Mouse (Mus musculus) gastrocnemius, adult 2 months (tissue): ENCODE measurements around the gene Wdr25. TPM values are rescaled to one million over a fixed set of nuclear protein-coding genes. Genes with fewer than 3 reads are reported as not detected.

Experiments used
- DNase-seq: peaks from one replicate; pipeline ENCODE4 v3.0.0; 2022
- H3K27ac ChIP-seq: fragments of 200-600 bp; 2 replicates; pipeline ENCODE4 v1.8.1; 2022; ENCODE audit warnings: mild to moderate bottlenecking
- H3K4me3 ChIP-seq: fragments of 200-600 bp; 2 replicates; pipeline ENCODE4 v1.8.1; 2022; ENCODE audit warnings: mild to moderate bottlenecking, moderate library complexity
- CTCF ChIP-seq: fragments of 200-600 bp; IDR thresholded peaks from 2 replicates; pipeline ENCODE4 v1.8.1; 2022; ENCODE audit warnings: antibody characterized with exemption, mild to moderate bottlenecking, moderate library complexity
- intact Hi-C: fragments of 180-260 bp; cut with DNase I; formaldehyde crosslinking; loops from one replicate; pipeline ENCODE4 v1.15.1; 2025
- total RNA-seq, 2 experiments: library from RNA; stranded (reverse); gene quantifications; 2 replicates each; pipeline ENCODE4 v1.2.3; 2021

Gene Wdr25
- total RNA-seq, 2 experiments from 2014 or later: 2.5 to 5.3 TPM

DNA sequence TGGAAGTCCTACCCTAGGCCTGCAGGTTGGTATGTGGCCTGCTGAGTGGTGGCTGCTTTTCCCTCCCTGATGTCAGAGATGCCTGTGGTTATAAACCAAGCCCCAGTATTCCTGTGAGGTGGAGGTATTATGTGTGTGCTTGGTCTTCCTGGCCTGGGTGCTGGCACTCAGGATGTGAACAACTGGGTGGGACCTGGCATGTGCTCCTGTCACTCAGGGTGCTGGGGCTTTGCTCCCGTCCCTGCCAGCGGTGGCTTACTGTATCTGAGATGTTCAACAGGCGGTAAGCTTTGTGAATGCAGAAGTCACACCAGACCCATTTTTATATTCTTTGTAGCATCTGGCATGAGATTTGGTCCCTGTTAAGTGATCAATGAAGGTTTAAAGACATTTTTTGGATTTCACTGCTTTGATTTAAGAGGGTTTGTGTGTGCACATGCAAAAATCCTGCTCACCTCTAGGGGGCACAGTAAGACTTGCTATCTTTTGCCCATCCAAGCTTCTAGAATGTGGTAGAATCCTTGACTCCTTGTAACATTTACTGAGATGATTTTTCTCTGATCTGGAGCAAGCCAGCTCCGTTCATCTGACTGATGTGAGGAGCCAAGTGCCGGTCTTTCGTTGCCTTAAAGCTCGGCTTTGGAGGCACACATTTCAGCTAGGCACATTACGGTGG lies 10.3 kb downstream of the Wdr25 start:
- DNase-seq: peak; percentile 48
- Histone ChIP-seq H3K4me3 (no peak overlapping the region), H3K27ac (no peak overlapping the region)
- peak; percentile 83 for TF ChIP-seq CTCF
- intact Hi-C loops: loop anchor here (1.0 to 10.0 kb wide), 3 partner anchors 411 to 1495 kb away; no protein-coding TSS in a partner anchor

DNA sequence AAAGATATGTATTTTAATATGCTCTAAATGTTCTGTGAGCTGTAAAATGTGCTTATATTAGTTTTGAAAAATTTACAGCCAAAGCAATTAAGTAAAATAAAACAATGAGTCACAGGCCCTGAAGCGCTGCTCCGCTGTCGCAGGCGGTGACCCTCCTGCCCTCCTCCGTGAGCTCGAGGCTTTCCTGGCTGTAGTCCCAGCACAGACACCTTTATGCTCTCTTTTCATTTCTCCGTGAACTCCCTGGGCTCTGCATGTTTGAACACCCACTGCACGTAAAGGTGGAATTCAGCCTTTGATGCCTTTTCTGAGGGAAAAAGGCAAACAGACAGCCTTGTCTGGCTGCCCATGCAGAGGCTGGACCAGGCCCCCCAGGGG lies 10.8 kb downstream of the Wdr25 start:
- intact Hi-C loops: loop anchor here (2.0 to 10.0 kb wide), 2 partner anchors 411 to 1495 kb away; no protein-coding TSS in a partner anchor
- no peak for TF ChIP-seq CTCF
- no peak overlapping the region for H3K27ac ChIP-seq

DNA sequence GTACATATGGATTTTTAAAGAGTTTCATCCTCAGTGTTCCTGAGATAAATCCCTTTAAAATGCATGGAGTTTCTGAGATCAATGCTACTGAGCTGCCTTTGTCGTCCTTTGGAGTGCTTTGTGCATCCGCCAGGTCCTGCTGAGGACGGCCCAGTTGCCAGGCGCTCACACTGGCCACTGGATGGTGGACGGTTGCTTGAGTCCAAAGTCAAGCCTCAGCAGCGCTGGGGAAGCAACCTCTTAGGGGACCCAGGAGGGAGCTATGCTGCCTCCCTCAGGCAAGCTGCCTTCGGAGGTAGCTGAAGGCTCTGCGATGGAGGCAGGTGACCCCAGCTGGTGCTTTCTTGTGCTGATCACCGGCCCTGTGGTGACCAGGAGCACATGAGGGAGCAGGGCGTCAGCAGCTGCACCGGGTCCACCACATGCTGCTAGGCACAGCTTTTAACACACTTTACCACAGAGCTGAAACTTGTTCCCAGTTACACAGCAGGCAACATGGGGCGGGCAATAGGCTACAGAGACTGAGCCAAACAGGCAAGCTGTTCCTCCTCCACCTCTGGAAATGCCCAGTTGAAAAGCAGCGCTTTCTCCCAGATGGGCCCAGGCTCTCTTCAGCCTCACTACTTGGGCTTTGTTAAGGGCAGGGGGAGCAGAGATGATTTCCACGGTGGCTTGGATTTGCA lies 12.3 kb downstream of the Wdr25 start:
- H3K27ac ChIP-seq: no peak overlapping the region
- DNase-seq: no peak
- intact Hi-C loops: loop anchor here (2.0 to 10.0 kb wide), 2 partner anchors 409 to 1493 kb away; no protein-coding TSS in a partner anchor
- no peak for TF ChIP-seq CTCF
- H3K4me3 ChIP-seq: no peak overlapping the region

More for the DNA sequence above, 10.8 kb downstream of the Wdr25 start:
- no peak for DNase-seq
- no peak overlapping the region for H3K4me3 ChIP-seq

DNA sequence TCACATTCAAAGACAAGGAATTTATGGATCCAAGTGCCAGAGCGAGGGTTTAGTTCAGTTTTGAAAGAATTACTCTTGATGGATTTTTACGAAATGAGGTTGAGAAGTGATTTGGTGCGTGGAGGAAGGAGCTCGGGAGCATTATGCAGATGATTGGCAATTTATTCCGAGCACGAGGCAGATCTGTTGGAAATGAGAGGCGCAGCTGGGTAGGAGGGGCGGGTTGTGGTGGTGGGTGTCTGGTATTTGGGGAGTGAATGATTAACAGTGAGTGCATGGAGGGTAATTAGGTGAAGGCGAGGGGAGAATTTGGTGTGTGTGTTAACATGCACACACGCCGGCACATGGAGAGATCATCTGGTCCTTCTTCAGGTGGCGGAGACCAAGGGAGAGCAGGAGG lies 13.0 kb downstream of the Wdr25 start:
- no peak for DNase-seq
- H3K4me3 ChIP-seq: no peak overlapping the region
- intact Hi-C loops: loop anchor here (10.0 kb wide), 1 partner anchor 408 kb away; no protein-coding TSS in a partner anchor
- H3K27ac ChIP-seq: no peak overlapping the region
- no peak for TF ChIP-seq CTCF

DNA sequence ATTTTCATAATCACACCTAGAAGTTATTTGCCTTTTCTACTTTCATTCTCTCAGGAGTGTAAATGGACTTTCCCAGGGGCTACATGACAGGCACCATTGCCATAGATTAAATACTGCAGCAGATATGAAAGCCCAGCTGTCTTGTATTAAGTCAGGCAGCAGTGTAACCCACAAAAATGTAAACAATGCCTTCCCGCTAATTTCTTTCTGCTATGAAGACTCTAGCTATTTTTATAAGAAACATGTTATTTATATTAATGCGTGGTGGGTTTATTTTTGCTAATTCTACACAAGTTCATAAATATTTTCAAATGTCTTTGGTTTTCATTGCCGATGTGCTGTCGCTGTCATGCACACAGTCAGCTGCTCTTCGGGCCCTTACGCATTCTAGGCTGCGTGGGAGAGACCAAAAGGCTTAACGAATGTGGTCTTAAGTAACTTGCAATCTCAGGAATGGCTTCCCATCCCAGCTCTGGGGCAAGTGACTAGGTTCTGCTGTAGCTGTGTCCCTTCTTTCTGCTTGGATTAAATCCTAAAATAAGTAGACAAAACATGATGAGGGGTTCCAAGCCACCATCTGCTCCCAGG lies 16.5 kb downstream of the Wdr25 start:
- no peak for TF ChIP-seq CTCF
- Histone ChIP-seq H3K4me3 (no peak overlapping the region), H3K27ac (no peak overlapping the region)
- intact Hi-C loops: loop anchor here (10.0 kb wide), 1 partner anchor 405 kb away; no protein-coding TSS in a partner anchor
- no peak for DNase-seq

DNA sequence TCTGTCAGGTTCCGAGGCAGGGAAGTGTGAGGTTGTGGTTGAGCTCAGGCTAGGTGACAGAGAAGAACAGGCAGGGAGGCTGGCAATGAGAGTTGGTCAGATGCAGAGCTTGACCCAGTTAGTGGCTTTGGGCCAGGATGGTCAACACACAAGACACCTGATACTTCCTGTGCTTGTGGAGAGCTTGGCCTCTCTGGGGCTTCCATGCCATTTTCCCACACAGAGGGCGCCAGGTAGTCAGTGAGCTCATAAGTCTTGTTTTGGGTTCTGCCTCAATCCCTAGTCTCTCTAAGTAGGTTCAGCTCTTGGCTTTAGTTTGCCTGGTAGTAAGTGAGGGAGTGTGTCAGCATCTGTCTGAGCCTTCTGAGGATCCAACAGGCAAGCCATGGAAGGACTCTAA lies 19.0 kb downstream of the Wdr25 start:
- DNase-seq: no peak
- H3K4me3 ChIP-seq: no peak overlapping the region
- intact Hi-C loops: no loop called here
- no peak for TF ChIP-seq CTCF
- H3K27ac ChIP-seq: no peak overlapping the region

DNA sequence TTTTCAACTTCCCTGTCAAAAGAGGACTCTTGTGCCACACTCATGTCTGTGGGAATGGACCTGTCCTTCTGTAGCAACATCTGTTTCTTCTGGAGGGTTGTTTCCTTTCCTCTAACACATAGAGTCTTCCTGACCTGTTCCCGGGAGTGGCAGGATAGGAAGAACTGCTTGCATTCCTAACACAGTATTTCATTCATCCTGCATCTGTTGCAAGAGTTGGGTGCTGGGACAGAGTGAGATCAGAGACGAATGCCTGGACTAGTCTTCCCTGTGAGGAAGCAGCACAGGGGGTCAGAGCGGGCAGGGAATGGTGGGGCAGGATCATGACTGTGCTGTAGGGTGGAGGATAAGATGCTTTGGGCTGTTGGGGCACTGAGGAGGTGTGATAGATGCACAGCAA lies 20.8 kb downstream of the Wdr25 start:
- no peak for TF ChIP-seq CTCF
- Histone ChIP-seq H3K4me3 (no peak overlapping the region), H3K27ac (no peak overlapping the region)
- intact Hi-C loops: no loop called here
- DNase-seq: no peak

DNA sequence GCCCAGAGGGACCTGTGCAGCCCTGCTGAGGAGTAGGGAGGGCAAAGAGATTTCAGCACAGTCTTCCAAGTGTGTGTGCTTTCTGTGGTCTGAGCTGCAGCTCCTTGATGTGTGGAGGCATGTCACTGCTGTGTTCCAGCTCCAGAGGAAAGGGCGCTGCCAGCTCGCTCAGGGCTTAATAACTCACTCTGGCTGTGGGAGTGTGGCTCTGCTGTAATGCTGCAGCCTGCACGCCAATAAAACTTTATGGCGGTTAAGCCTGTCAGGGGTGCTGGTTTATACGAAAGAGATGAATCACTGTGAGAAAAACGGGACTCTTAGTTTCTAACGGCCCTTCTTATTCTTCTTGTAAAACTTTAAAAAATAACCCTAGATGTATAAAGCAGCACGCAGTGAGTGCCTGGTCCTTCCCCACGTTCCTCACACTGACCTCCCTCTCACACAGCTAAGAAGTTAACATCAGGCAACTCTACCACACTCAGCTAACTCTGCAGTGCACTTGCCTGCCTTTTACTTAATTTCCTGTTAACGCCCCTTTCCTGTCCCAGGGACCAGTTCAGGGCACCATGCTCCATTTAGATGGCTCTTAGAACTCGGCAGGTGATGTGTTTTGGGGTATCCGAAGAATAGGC lies 21.4 kb downstream of the Wdr25 start:
- no peak for TF ChIP-seq CTCF
- Histone ChIP-seq H3K27ac (no peak overlapping the region), H3K4me3 (no peak overlapping the region)
- intact Hi-C loops: no loop called here
- DNase-seq: no peak

DNA sequence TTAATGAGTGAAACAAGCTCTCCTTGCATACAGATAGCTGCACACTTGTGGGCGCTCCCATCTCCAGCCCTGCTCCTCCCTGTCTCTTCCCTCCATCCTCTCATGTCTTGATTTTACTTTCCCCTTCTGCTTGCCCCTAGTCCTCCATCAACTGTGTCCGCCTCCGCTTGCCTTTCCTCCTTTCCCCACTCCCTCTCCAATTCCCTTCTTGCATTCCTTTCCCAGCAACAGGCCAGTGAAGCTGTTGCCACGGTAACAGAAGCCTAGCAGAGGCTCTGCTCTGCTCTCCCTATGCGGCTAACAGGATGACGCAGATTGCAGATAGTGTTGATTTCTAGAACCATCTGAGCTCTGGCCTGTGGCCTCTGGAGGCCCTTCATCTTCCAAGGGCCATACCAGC lies 22.5 kb downstream of the Wdr25 start:
- no peak for DNase-seq
- TF ChIP-seq CTCF: no peak
- H3K27ac ChIP-seq: no peak overlapping the region
- intact Hi-C loops: no loop called here
- no peak overlapping the region for H3K4me3 ChIP-seq

DNA sequence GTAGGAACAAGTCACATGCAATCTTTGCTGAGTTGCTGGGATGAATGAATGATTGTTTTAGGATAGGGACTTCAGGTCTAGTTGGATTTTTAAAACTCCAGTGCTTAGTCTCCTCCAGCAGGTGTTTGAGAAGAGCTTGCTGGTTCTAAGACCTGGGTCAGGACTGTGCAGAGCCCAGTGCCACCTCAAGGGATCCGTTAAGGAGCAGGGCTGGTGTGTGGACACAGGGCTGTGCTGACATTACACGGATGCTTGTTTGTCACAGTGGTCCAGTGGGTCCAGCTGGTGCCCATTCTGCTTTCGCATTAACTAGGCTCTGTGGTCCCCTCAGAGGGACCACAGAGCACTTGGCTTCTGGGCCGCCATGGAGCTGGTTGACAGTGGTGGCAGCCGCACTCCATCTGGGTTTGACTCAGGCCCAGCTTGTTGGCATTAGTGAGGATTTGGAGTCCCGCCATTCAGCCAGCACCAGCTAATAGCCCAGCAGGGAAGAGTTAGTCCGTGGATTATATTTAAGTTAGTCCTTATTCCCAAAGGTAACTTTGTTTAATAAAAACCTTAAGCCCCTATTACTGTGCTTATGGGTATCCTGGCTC lies 23.1 kb downstream of the Wdr25 start:
- TF ChIP-seq CTCF: no peak
- DNase-seq: peak; percentile 66
- intact Hi-C loops: no loop called here
- Histone ChIP-seq H3K27ac (no peak overlapping the region), H3K4me3 (no peak overlapping the region)

DNA sequence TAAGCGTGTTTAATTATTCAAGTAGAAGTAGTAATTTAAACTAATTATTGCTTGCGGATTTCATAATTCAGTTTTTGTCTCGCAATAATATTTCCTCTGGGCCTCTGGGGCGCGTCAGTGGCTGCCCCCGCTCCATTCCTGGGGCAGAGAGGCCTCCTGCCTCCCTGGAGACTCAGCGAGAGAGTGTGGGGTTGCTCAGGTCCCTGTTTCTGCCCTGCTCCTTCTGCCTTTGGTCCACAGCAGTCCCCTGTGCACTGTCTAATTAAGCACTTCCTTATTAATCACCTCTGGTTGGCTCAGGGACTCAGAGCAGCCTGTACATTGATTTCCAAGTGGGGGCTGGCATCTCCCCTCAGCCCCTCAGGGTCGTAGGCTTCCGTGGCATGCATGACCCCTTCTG lies 24.1 kb downstream of the Wdr25 start:
- DNase-seq: no peak
- Histone ChIP-seq H3K4me3 (no peak overlapping the region), H3K27ac (no peak overlapping the region)
- intact Hi-C loops: no loop called here
- TF ChIP-seq CTCF: no peak

DNA sequence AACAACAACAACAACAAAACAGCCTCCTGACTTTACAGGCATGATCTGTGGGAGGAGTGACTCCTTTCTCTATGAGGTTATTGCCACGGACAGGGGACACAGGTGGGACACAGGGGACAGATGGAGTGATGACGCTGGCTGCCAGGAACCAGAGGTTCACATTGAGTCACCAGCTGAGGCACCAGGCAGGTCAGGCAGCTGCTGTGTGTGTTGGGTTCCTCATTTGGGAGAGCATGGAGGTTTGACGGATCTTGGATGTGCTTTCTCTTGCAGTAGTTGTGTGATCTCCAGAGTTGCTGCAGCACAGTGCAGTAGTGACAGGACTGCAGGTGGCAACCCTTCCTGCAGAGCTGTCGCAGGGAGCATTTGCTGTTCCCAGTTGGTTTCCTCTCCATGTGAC lies 25.3 kb downstream of the Wdr25 start:
- no peak for TF ChIP-seq CTCF
- intact Hi-C loops: no loop called here
- Histone ChIP-seq H3K4me3 (no peak overlapping the region), H3K27ac (no peak overlapping the region)
- no peak for DNase-seq
